Mouse (Mus musculus) left cerebral cortex, postnatal 25 days (tissue): ENCODE measurements around the gene Npffr2. TPM values are rescaled to one million over a fixed set of nuclear protein-coding genes. Genes with fewer than 3 reads are reported as not detected.
"Not testable (repeated sequence)": the region's sequence is repeated elsewhere in the genome, so short reads cannot be mapped to it uniquely, and the experiment has no call there.

Experiments used
- DNase-seq, 2 experiments: peaks; one replicate each; pipeline ENCODE4 v3.0.0; 2022; ENCODE audit warnings: low spot score in 2 of 2, mixed read lengths in 1 of 2
- intact Hi-C: fragments of 180-260 bp; cut with DNase I; formaldehyde crosslinking; loops from one replicate; pipeline ENCODE4 v1.15.1; 2025
- total RNA-seq, 2 experiments: library from RNA; stranded (reverse); gene quantifications; 2 replicates each; pipeline ENCODE4 v1.2.3; 2021

Gene Npffr2
- total RNA-seq, result under 1 TPM; 0.32 to 0.57 TPM

DNA sequence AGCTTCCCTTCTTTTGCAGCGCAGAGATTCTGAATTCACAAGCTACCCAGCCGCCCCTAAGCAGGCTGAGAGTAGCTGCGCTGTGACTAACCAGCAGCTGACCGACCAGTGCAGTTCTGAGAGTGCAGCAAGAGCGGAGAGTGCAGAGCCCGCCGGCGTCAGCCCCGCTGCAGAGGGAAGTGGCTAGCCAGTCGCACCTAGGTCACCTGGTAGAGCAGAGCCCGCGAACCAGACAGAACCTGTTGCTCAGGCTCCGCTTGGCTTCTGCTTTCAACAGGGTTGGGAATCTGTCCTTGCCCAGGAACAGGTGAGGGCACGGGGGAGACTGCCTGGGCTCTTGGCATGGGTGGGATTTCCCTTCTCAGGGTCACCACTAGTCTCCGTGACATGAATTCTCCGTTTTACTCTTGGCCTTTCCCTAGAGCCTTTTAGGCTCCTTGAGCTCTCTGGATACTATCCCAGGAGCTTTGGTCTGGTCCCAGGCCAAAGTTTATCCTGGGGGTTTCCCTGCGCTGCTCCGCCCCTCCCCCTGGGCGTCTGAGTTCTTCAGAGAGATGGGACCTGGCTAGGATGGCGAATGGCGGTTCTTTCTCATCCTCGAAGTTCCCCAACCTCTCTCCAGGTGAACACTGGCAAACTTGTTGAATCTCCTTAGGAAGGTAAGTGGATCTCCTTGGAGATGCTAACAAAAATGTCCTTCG is at the start of gene Npffr2:
TSS of gene Npffr2 (plus strand) at position 552 of the 701 bp plus-strand sequence.
- peak in 1 of 2 experiments; percentile 42 for DNase-seq
- intact Hi-C loops, result no loop called here

GRCm38 (mm10) chr5:89492560-89492959 is 34.7 kb upstream of the Npffr2 start:
- DNase-seq, result no peak
- intact Hi-C loops, result no loop called here

- intact Hi-C loops, result no loop called here
- no peak for DNase-seq
Measured at GRCm38 (mm10) chr5:89500182-89500581, 27.0 kb upstream of the Npffr2 start.

- intact Hi-C loops, result no loop called here
- DNase-seq, result peak; percentile 10 to 65
Measured at GRCm38 (mm10) chr5:89518641-89519040, 8.6 kb upstream of the Npffr2 start.

GRCm38 (mm10) chr5:89526181-89526778 is 949 bp upstream of the Npffr2 start:
- DNase-seq, result no peak
- intact Hi-C loops, result no loop called here

GRCm38 (mm10) chr5:89528951-89529350 is 1.7 kb downstream of the Npffr2 start:
- intact Hi-C loops, result no loop called here
- DNase-seq, result no peak

DNA sequence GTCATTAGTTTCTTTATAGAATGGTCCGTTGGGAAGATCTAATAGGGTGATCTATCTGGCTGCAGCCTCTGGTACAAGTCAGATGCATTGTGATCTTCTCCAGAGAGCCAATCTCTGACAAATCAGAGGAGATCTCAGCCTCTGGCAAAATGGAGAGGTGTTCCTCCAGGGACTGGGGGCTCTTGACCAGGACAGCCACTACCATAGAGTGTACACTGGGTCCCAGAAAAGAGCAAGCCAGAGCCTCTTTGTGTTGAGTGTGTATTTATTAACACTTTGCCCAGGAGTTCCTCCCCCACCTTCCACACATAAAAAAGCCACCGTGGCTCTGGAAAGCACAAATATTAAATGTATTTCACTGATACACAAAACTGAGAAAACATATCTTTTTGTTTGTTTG is 2.2 kb downstream of the Npffr2 start:
- intact Hi-C loops, result no loop called here

GRCm38 (mm10) chr5:89536018-89536417 is 8.8 kb downstream of the Npffr2 start:
- intact Hi-C loops, result no loop called here
- no peak for DNase-seq

More for the DNA sequence above, 2.2 kb downstream of the Npffr2 start:
- DNase-seq, result no peak

- no peak for DNase-seq
- intact Hi-C loops, result loop anchor here (5.0 to 10.0 kb wide), 2 partner anchors 130 to 652 kb away; no protein-coding TSS in a partner anchor
Measured at GRCm38 (mm10) chr5:89542472-89542871, 15.2 kb downstream of the Npffr2 start.

- DNase-seq, result peak; percentile 77 to 88
- intact Hi-C loops, result loop anchor here (1.0 to 10.0 kb wide), 3 partner anchors 131 to 651 kb away; no protein-coding TSS in a partner anchor
Measured at GRCm38 (mm10) chr5:89543476-89543875, 16.2 kb downstream of the Npffr2 start.

GRCm38 (mm10) chr5:89559118-89559517 is 31.9 kb downstream of the Npffr2 start:
- DNase-seq, intact Hi-C loops: not testable (repeated sequence)

DNA sequence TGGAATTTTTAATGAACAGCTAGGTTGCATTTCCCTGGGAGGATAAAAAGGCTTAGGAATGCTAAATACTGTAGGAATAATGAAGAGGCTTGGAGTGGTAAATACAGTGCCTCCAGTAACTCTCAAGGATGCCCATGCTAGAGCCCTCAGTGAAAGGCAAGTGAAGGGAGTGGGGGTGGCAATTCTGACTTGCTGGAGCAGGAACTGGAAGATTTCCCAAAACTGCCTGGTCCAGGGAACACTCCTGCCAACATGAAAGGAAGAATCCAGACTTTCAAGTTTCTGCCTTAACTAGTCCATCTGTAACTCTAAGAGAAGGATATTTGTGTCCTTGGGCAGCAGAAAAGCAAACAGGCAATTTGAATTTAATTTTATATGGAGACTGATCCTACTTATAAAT is 34.2 kb downstream of the Npffr2 start:
- intact Hi-C loops, result no loop called here
- peak; percentile 10 to 86 for DNase-seq

DNA sequence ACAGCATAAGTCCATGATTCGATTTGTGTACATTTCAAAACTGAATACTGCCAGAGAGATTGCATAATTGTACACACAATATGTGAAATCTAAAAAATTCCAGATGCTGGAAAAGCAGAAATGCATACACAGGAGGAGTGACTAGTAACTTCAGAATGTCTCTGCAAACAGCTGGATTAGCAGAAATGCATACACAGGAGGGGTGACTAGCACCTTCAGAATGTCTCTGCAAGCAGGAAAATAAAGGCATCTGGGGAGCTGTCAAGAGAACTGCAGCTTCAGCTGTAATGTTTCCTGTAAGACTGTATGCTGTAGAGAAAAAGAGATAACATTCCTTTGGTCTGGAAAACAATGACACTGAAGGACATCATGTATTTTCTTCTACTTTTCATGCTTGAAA is 51.4 kb downstream of the Npffr2 start:
- DNase-seq, result no peak
- intact Hi-C loops, result no loop called here

DNA sequence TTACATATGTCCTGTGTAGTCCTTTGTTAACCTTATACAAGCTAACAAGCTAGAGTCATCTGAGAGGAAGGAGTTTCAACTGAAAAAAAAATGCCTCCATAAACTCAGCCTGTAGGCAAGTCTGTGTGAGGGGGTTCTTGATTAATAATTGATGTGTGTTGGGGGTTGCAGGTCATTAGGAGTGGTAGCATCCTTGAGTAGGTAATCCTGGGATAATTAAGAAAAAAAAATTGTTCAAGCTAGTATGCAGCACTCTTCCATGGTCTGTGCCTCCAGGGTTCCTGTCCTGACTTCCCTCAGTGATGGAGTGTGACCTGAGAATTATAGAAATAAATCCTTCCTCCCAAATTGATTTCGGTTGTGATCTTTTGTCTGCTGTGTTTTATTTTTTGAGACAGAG is 52.0 kb downstream of the Npffr2 start:
- intact Hi-C loops, result no loop called here
- no peak for DNase-seq

GRCm38 (mm10) chr5:89581143-89581542 is 53.9 kb downstream of the Npffr2 start:
- DNase-seq, result peak; percentile 5 to 53
- intact Hi-C loops, result no loop called here

- no peak for DNase-seq
- intact Hi-C loops, result no loop called here
Measured at GRCm38 (mm10) chr5:89581742-89582366, 54.6 kb downstream of the Npffr2 start.

- no peak for DNase-seq
- intact Hi-C loops, result no loop called here
Measured at GRCm38 (mm10) chr5:89585021-89585420, 57.8 kb downstream of the Npffr2 start.

DNA sequence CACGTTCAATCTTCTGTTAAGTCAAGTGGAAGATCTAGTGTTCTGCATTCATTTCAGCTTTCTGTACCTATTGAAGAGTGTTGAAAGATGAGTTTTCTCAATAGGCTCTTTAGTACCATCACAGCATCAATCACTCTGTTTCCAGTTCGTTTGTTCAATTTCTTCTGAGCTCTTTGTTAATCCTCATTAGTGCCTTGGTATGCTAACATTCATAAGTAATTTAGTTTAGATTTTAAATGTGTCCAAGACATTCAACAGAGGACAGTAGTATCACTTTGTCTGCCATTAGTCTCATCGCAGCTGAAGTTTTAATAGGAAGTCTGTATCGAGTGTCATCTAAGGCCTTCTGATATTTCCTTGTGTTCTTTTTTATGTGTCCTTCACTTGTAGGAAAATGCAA is 65.1 kb downstream of the Npffr2 start:
- intact Hi-C loops, result no loop called here

GRCm38 (mm10) chr5:89611322-89612015 is 84.2 kb downstream of the Npffr2 start:
- intact Hi-C loops, result no loop called here
- peak in 1 of 2 experiments; percentile 28 for DNase-seq

More for the DNA sequence above, 65.1 kb downstream of the Npffr2 start:
- DNase-seq, result no peak

GRCm38 (mm10) chr5:89612262-89612661 is 85.0 kb downstream of the Npffr2 start:
- DNase-seq, result peak in 1 of 2 experiments; percentile 15
- intact Hi-C loops, result no loop called here
